Comparison of ENCODE assay signal across 16 mouse cellular contexts in genomic region chr4:131591456-131591855, GRCm38 (mm10).
"Had no signal": no experiment of that assay in that cellular context is flagged by ENCODE, and none has a peak within 500 bp of the region (broad histone marks: within the 10 kb centered on the region; RNA-seq: fewer than 3 reads in every experiment).

No protein-coding gene starts in this region.

- H3K9ac ChIP-seq: neural tube, embryonic 12.5 days; neural tube, embryonic 13.5 days; stomach, embryonic 15.5 days had no signal

- H3K27ac ChIP-seq: neural tube, embryonic 12.5 days; neural tube, embryonic 13.5 days; stomach, embryonic 15.5 days; stomach, postnatal 0 days had no signal

- H3K36me3 ChIP-seq: neural tube, embryonic 12.5 days; neural tube, embryonic 13.5 days; stomach, embryonic 15.5 days had no signal

- H3K4me1 ChIP-seq: neural tube, embryonic 12.5 days; neural tube, embryonic 13.5 days; stomach, embryonic 15.5 days had no signal

- DNase-seq: retina, postnatal 1 day; right cerebral cortex, adult 18-20 months; right cerebral cortex, postnatal 14 days; right cerebral cortex, postnatal 25 days; right cerebral cortex, postnatal 4 days; spleen, adult 18-20 months; thymus, adult 18-20 months; thymus, adult 2 months; thymus, postnatal 14 days; thymus, postnatal 25 days; thymus, postnatal 36 days; thymus, postnatal 4 days had no signal

- H3K4me3 ChIP-seq: neural tube, embryonic 12.5 days; neural tube, embryonic 13.5 days; stomach, embryonic 15.5 days had no signal

- H3K9me3 ChIP-seq: neural tube, embryonic 12.5 days; neural tube, embryonic 13.5 days; stomach, embryonic 15.5 days had no signal

- H3K27me3 ChIP-seq: neural tube, embryonic 12.5 days; neural tube, embryonic 13.5 days had no signal

- H3K4me2 ChIP-seq: neural tube, embryonic 12.5 days; neural tube, embryonic 13.5 days; stomach, embryonic 15.5 days had no signal
